Mouse (Mus musculus): ENCODE data around the gene 9330159F19Rik.

GRCm38 (mm10) chr10:29181046-29181445, 30.4 kb upstream of the 9330159F19Rik start:
- TF ChIP-seq GATA1 (IDR thresholded peaks at IDR 0.05; ENCODE audit: low read length) (no peak), TAL1 (IDR thresholded peaks at IDR 0.05; ENCODE audit: low read length) (no peak)
